Mouse (Mus musculus): ENCODE data around the gene Olfr1198.

Olfr1198 gene

GRCm38 (mm10) chr2:88751270-88751669 is at the start of gene Olfr1198:
Gene Olfr1198, minus strand, starts transcription at chr2:88751370.
- no peak for DNase-seq

DNA sequence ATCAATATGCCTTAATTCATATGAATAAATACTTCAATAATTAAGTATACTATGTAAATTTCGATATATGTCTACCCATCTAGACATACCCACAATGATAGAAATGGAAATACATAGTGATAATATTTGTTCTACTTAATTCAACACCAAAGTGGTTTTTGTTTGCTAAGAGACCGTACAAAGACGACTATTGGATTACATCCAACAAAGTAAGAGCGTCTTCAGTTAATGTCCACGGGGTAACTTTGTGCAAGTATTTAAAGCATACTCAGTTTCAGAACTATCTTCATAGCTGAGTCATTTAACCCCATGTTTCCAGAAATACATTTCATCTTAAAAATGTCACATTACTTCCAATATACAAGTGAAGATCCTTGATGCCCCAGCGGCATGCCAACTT is 41.6 kb upstream of the Olfr1198 start, which contains the start of gene Olfr1201:
TSS of gene Olfr1201 (plus strand) at position 301 of the 400 bp plus-strand sequence.
- DNase-seq, result no peak

GRCm38 (mm10) chr2:88770388-88770787 is 19.2 kb upstream of the Olfr1198 start, which contains the start of gene Olfr1200:
Gene Olfr1200, minus strand, starts transcription at chr2:88770488.
- no peak for DNase-seq

GRCm38 (mm10) chr2:88760369-88760768 is 9.2 kb upstream of the Olfr1198 start, which contains the start of gene Olfr1199:
Gene Olfr1199, minus strand, starts transcription at chr2:88760469.
- DNase-seq, result no peak

GRCm38 (mm10) chr2:88743379-88743778 is 7.8 kb downstream of the Olfr1198 start:
- no peak for DNase-seq

- no peak for DNase-seq
These were observed 18.9 kb downstream of the Olfr1198 start, which contains the start of gene Olfr1197 for GRCm38 (mm10) chr2:88732266-88732665. Gene Olfr1197, minus strand, starts transcription at chr2:88732366.

- DNase-seq, result no peak
These were observed 46.7 kb downstream of the Olfr1198 start, which contains the start of gene Olfr1196 for GRCm38 (mm10) chr2:88704497-88704896. Gene Olfr1196, minus strand, starts transcription at chr2:88704597.

Data from right cerebral cortex, adult 18-20 months (tissue).